ENCODE assay signal across 10 mouse cellular contexts in the genomic region with DNA sequence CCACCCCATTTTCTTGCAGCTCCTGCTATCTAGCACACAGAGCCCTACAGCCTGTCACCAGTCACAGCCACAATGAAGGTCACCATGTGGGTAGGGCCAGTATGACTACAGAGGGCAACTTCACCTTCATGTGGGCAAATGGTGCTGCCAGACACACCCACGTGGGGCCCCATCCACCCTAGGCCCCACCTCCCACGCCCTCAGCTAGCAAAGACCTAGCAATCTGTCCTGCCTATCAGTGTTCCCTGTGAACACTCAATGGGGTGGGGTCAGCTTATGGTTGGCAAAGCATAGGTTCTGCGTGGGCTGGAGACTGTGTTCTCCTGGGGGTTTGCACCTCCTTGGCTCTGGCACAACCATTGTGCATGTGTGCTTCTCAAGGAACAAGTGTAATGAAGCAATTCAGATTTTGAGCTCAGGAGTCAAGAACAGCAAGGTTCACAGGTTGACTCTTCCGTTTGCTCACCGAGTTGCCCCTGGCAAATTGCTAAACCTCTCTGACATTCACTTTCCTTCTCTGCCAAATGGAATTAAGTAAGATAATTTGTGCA. TPM values are rescaled to one million over a fixed set of nuclear protein-coding genes. Genes with fewer than 3 reads are reported as not detected.
DNase-seq lines count a peak whose midpoint lies in the region; ATAC-seq and TF ChIP-seq lines count a peak whose summit lies in the region.
"Had no signal": no experiment of that assay in that cellular context is flagged by ENCODE, and none has a peak within 500 bp of the region (broad histone marks: within the 10 kb centered on the region; RNA-seq: fewer than 3 reads in every experiment).

No protein-coding gene starts in this region.

- H3K27ac ChIP-seq in heart, postnatal 0 days (ENCODE audit: low read depth): no peak overlapping the region
- peak overlapping the region; percentile 78 for H3K27ac ChIP-seq in liver, postnatal 0 days (ENCODE audit: low read depth)
- H3K27ac ChIP-seq in forebrain, embryonic 12.5 days: no peak overlapping the region
- no peak overlapping the region for H3K27ac ChIP-seq in embryonic facial prominence, embryonic 10.5 days (replicated peaks)
- H3K27ac ChIP-seq in midbrain, embryonic 10.5 days (replicated peaks): no peak overlapping the region
- H3K27ac ChIP-seq: heart, embryonic 13.5 days had no signal

- TF ChIP-seq CTCF in heart, postnatal 0 days (IDR thresholded peaks at IDR 0.05; ENCODE audit: low read depth): no peak
- TF ChIP-seq CTCF in liver, postnatal 0 days (IDR thresholded peaks at IDR 0.05; ENCODE audit: low read depth): no peak

- H3K4me1 ChIP-seq in heart, postnatal 0 days (ENCODE audit: control insufficient read depth, insufficient read depth): peaks cover 42% of the 10 kb centered on the region
- H3K4me1 ChIP-seq in erythroblast, embryonic 14.5 days (ENCODE audit: control insufficient read depth): peaks cover 73% of the 10 kb centered on the region
- H3K4me1 ChIP-seq in liver, postnatal 0 days (ENCODE audit: insufficient read depth): peaks cover 83% of the 10 kb centered on the region
- H3K4me1 ChIP-seq in forebrain, embryonic 12.5 days: no peaks in the 10 kb centered on the region
- peaks cover 26% of the 10 kb centered on the region for H3K4me1 ChIP-seq in embryonic facial prominence, embryonic 10.5 days
- H3K4me1 ChIP-seq in midbrain, embryonic 10.5 days: no peaks in the 10 kb centered on the region; the same call in 1 of the 2 replicates

- H3K36me3 ChIP-seq in heart, postnatal 0 days (replicated peaks; ENCODE audit: control insufficient read depth, insufficient read depth, low read length): peaks cover 6% of the 10 kb centered on the region; the same call in 1 of the 2 replicates
- H3K36me3 ChIP-seq in erythroblast, embryonic 14.5 days (ENCODE audit: control insufficient read depth): peaks cover 12% of the 10 kb centered on the region
- H3K36me3 ChIP-seq in liver, postnatal 0 days (replicated peaks; ENCODE audit: insufficient read depth, low read length): peaks cover 10% of the 10 kb centered on the region; the same call in 1 of the 2 replicates
- H3K36me3 ChIP-seq in forebrain, embryonic 12.5 days (replicated peaks): no peaks in the 10 kb centered on the region
- H3K36me3 ChIP-seq in embryonic facial prominence, embryonic 10.5 days (replicated peaks): peaks cover 14% of the 10 kb centered on the region
- H3K36me3 ChIP-seq in midbrain, embryonic 10.5 days: no peaks in the 10 kb centered on the region

- H3K4me3 ChIP-seq in heart, postnatal 0 days (ENCODE audit: low read depth, low read length): no peak overlapping the region
- peak overlapping the region; percentile 22 for H3K4me3 ChIP-seq in erythroblast, embryonic 14.5 days (replicated peaks)
- H3K4me3 ChIP-seq in liver, postnatal 0 days (ENCODE audit: low read depth, low read length): no peak overlapping the region
- no peak overlapping the region for H3K4me3 ChIP-seq in forebrain, embryonic 12.5 days (replicated peaks)
- no peak overlapping the region for H3K4me3 ChIP-seq in embryonic facial prominence, embryonic 10.5 days
- no peak overlapping the region for H3K4me3 ChIP-seq in midbrain, embryonic 10.5 days
- H3K4me3 ChIP-seq: heart, embryonic 13.5 days had no signal

- H3K9me3 ChIP-seq in heart, postnatal 0 days (replicated peaks; ENCODE audit: control insufficient read depth, low read length): no peaks in the 10 kb centered on the region
- 0 out of 2 replicates have a peak, but pooled peaks cover 3% of the 10 kb centered on the region for H3K9me3 ChIP-seq in erythroblast, embryonic 14.5 days (ENCODE audit: control insufficient read depth, low read length)
- H3K9me3 ChIP-seq in liver, postnatal 0 days (ENCODE audit: low read length): no peaks in the 10 kb centered on the region
- H3K9me3 ChIP-seq in forebrain, embryonic 12.5 days: no peaks in the 10 kb centered on the region
- peaks cover 2% of the 10 kb centered on the region; the same call in 1 of the 2 replicates for H3K9me3 ChIP-seq in embryonic facial prominence, embryonic 10.5 days
- no peaks in the 10 kb centered on the region for H3K9me3 ChIP-seq in midbrain, embryonic 10.5 days (replicated peaks)
- H3K9me3 ChIP-seq: heart, embryonic 13.5 days had no signal

- H3K27me3 ChIP-seq in heart, postnatal 0 days (ENCODE audit: control insufficient read depth, insufficient read depth, low read length): no peaks in the 10 kb centered on the region
- peaks cover 2% of the 10 kb centered on the region; the same call in 1 of the 2 replicates for H3K27me3 ChIP-seq in erythroblast, embryonic 14.5 days (ENCODE audit: control insufficient read depth)
- no peaks in the 10 kb centered on the region for H3K27me3 ChIP-seq in liver, postnatal 0 days (ENCODE audit: insufficient read depth, low read length)
- no peaks in the 10 kb centered on the region for H3K27me3 ChIP-seq in forebrain, embryonic 12.5 days
- no peaks in the 10 kb centered on the region for H3K27me3 ChIP-seq in embryonic facial prominence, embryonic 10.5 days (replicated peaks; ENCODE audit: low read depth, poor library complexity, severe bottlenecking)
- no peaks in the 10 kb centered on the region for H3K27me3 ChIP-seq in midbrain, embryonic 10.5 days (ENCODE audit: low read depth, poor library complexity, severe bottlenecking)

- peak; percentile 19; the same call in 1 of the 2 replicates for ATAC-seq in heart, postnatal 0 days (ENCODE audit: insufficient read depth, low read depth)
- ATAC-seq in liver, postnatal 0 days: peak; percentile 18
- ATAC-seq in forebrain, embryonic 12.5 days (ENCODE audit: low FRiP score): no peak

- intact Hi-C loops in heart, postnatal 10 days (cut with DNase I): no loop called here

- no peak overlapping the region for H3K9ac ChIP-seq in heart, postnatal 0 days (replicated peaks; ENCODE audit: low read depth, low read length)
- no peak overlapping the region for H3K9ac ChIP-seq in liver, postnatal 0 days (replicated peaks)
- no peak overlapping the region for H3K9ac ChIP-seq in forebrain, embryonic 12.5 days
- H3K9ac ChIP-seq: heart, embryonic 13.5 days had no signal

- DNase-seq in heart, postnatal 0 days (ENCODE audit: low spot score): no peak
- no peak for DNase-seq in heart, postnatal 10 days
- peak; percentile 65 for DNase-seq in CD4-positive, CD25-positive, alpha-beta regulatory T cell, adult 2 months (ENCODE audit: low read depth, low spot score)
- DNase-seq in liver, postnatal 0 days: peak; percentile 31
- no peak for DNase-seq in embryonic facial prominence, embryonic 10.5 days (ENCODE audit: low spot score)
- DNase-seq in midbrain, embryonic 10.5 days (ENCODE audit: low spot score): no peak
- DNase-seq: right cerebral cortex, postnatal 14 days had no signal

- WGBS in heart, postnatal 0 days: 64% methylated on average over 5 of the region's 5 CpGs
- WGBS in liver, postnatal 0 days (ENCODE audit: insufficient replicate concordance): 43% methylated on average over 5 of the region's 5 CpGs
- WGBS in forebrain, embryonic 12.5 days: 84% methylated on average over 5 of the region's 5 CpGs
- WGBS in embryonic facial prominence, embryonic 10.5 days: 85% methylated on average over 5 of the region's 5 CpGs
- 87% methylated on average over 5 of the region's 5 CpGs for WGBS in midbrain, embryonic 10.5 days

- no peak for TF ChIP-seq EP300 in heart, postnatal 0 days (IDR thresholded peaks at IDR 0.05; ENCODE audit: low read depth)
- TF ChIP-seq EP300 in liver, postnatal 0 days (IDR thresholded peaks at IDR 0.05; ENCODE audit: low read depth): no peak

- no peak overlapping the region for H3K4me2 ChIP-seq in heart, postnatal 0 days (ENCODE audit: low read depth, low read length)
- H3K4me2 ChIP-seq in liver, postnatal 0 days (ENCODE audit: low read depth, low read length): peak overlapping the region; percentile 27; the same call in 1 of the 2 replicates
- H3K4me2 ChIP-seq in forebrain, embryonic 12.5 days: no peak overlapping the region
- H3K4me2 ChIP-seq: heart, embryonic 13.5 days had no signal

RNA-seq across cellular contexts. Expression of gene Dhrs3, which starts 9.0 kb away (rescaled TPM):
- total RNA-seq in heart, postnatal 0 days (2014; rRNA removed; ENCODE audit: low replicate concordance): 17.3 and 45.0 TPM in 2 replicates
- 39.0 and 46.6 TPM in 2 replicates for polyA plus RNA-seq in heart, postnatal 0 days (2015; fragmentation: Nextera tagmentation; extraction: Ambion mirVana)
- total RNA-seq in heart, postnatal 10 days (2021): 10 to 100 TPM; 90.2 to 95.2 TPM
- 0.30 and 0.31 TPM in 2 replicates for polyA plus RNA-seq in erythroblast, embryonic 14.5 days (2012)
- polyA plus RNA-seq in liver, postnatal 0 days (2015; fragmentation: Nextera tagmentation; extraction: Ambion mirVana): 49.8 and 52.8 TPM in 2 replicates
- 6.7 and 7.7 TPM in 2 replicates for polyA plus RNA-seq in forebrain, embryonic 12.5 days (2016; fragmentation: Nextera tagmentation; extraction: Ambion mirVana)
- polyA plus RNA-seq in embryonic facial prominence, embryonic 10.5 days (2016; fragmentation: Nextera tagmentation; extraction: Ambion mirVana): 22.0 and 30.2 TPM in 2 replicates
- 7.0 and 8.6 TPM in 2 replicates for polyA plus RNA-seq in midbrain, embryonic 10.5 days (2016; fragmentation: Nextera tagmentation; extraction: Ambion mirVana)

Comparison
In these comparisons a context has a peak if more than half of its experiments do, and no peak if none do; other contexts are left out.
1. DNase-seq: peak in CD4-positive, CD25-positive, alpha-beta regulatory T cell, adult 2 months (single experiment) and liver, postnatal 0 days (single experiment); none in heart, postnatal 0 days (single experiment), heart, postnatal 10 days (0 of 2), embryonic facial prominence, embryonic 10.5 days (single experiment) and midbrain, embryonic 10.5 days (single experiment).